15 mouse cellular contexts compared by ENCODE assay signal in genomic region chr11:5035421-5035820, GRCm38 (mm10). TPM values are rescaled to one million over a fixed set of nuclear protein-coding genes. Genes with fewer than 3 reads are reported as not detected.
DNase-seq lines count a peak whose midpoint lies in the region; ATAC-seq and TF ChIP-seq lines count a peak whose summit lies in the region.
"Had no signal": no experiment of that assay in that cellular context is flagged by ENCODE, and none has a peak within 500 bp of the region (broad histone marks: within the 10 kb centered on the region; RNA-seq: fewer than 3 reads in every experiment).

No protein-coding gene starts in this region.

- no peaks in the 10 kb centered on the region for H3K9me3 ChIP-seq in hindbrain, embryonic 16.5 days (ENCODE audit: control insufficient read depth, low read length)
- no peaks in the 10 kb centered on the region for H3K9me3 ChIP-seq in hindbrain, embryonic 13.5 days
- no peaks in the 10 kb centered on the region for H3K9me3 ChIP-seq in forebrain, postnatal 0 days (ENCODE audit: low read length)
- no peaks in the 10 kb centered on the region for H3K9me3 ChIP-seq in hindbrain, embryonic 12.5 days (replicated peaks)
- H3K9me3 ChIP-seq: limb, embryonic 13.5 days; neural tube, embryonic 13.5 days had no signal

- peak; percentile 81 to 83 for DNase-seq in layer of hippocampus, adult 8-10 months (ENCODE audit: low spot score in 2 of 2)
- DNase-seq in left cerebral cortex, postnatal 14 days (ENCODE audit: low spot score in 2 of 2) = peak; percentile 79 to 87
- DNase-seq in right cerebral cortex, postnatal 4 days = peak; percentile 26
- DNase-seq in forebrain, postnatal 0 days = no peak
- DNase-seq in gastrocnemius, postnatal 25 days = no peak
- DNase-seq: adrenal gland, postnatal 14 days; heart, adult 2 months; kidney, postnatal 14 days; lung, postnatal 4 days; retina, postnatal 1 day had no signal

- no peak overlapping the region for H3K4me3 ChIP-seq in hindbrain, embryonic 16.5 days (ENCODE audit: low read length)
- H3K4me3 ChIP-seq in hindbrain, embryonic 13.5 days = no peak overlapping the region
- H3K4me3 ChIP-seq in forebrain, postnatal 0 days (ENCODE audit: low read depth, low read length) = no peak overlapping the region
- no peak overlapping the region for H3K4me3 ChIP-seq in hindbrain, embryonic 12.5 days
- H3K4me3 ChIP-seq: heart, adult 2 months; limb, embryonic 13.5 days; neural tube, embryonic 13.5 days had no signal

- H3K9ac ChIP-seq in hindbrain, embryonic 16.5 days (ENCODE audit: low read depth, low read length) = no peak overlapping the region
- no peak overlapping the region for H3K9ac ChIP-seq in hindbrain, embryonic 13.5 days
- H3K9ac ChIP-seq in forebrain, postnatal 0 days = no peak overlapping the region
- no peak overlapping the region for H3K9ac ChIP-seq in hindbrain, embryonic 12.5 days
- H3K9ac ChIP-seq: limb, embryonic 13.5 days; neural tube, embryonic 13.5 days had no signal

- intact Hi-C loops in left cerebral cortex, postnatal 14 days (cut with DNase I) = no loop called here

- H3K4me2 ChIP-seq in hindbrain, embryonic 16.5 days (ENCODE audit: low read length) = no peak overlapping the region
- no peak overlapping the region for H3K4me2 ChIP-seq in hindbrain, embryonic 13.5 days
- H3K4me2 ChIP-seq in forebrain, postnatal 0 days (ENCODE audit: low read depth) = no peak overlapping the region
- no peak overlapping the region for H3K4me2 ChIP-seq in hindbrain, embryonic 12.5 days (replicated peaks)
- H3K4me2 ChIP-seq: limb, embryonic 13.5 days; neural tube, embryonic 13.5 days had no signal

- H3K27ac ChIP-seq in hindbrain, embryonic 16.5 days (ENCODE audit: low read depth, low read length) = no peak overlapping the region
- no peak overlapping the region for H3K27ac ChIP-seq in hindbrain, embryonic 13.5 days
- no peak overlapping the region for H3K27ac ChIP-seq in forebrain, postnatal 0 days (ENCODE audit: low read depth, low read length)
- no peak overlapping the region for H3K27ac ChIP-seq in hindbrain, embryonic 12.5 days
- H3K27ac ChIP-seq: heart, adult 2 months; limb, embryonic 13.5 days; neural tube, embryonic 13.5 days had no signal

- WGBS in hindbrain, embryonic 16.5 days = 77% methylated on average over 4 of the region's 4 CpGs
- 91% methylated on average over 4 of the region's 4 CpGs for WGBS in hindbrain, embryonic 13.5 days
- 81% methylated on average over 4 of the region's 4 CpGs for WGBS in forebrain, postnatal 0 days
- WGBS in hindbrain, embryonic 12.5 days = 93% methylated on average over 4 of the region's 4 CpGs

- H3K4me1 ChIP-seq in hindbrain, embryonic 16.5 days (ENCODE audit: control insufficient read depth, insufficient read depth, low read depth, low read length) = no peaks in the 10 kb centered on the region
- no peaks in the 10 kb centered on the region for H3K4me1 ChIP-seq in hindbrain, embryonic 13.5 days (replicated peaks)
- H3K4me1 ChIP-seq in forebrain, postnatal 0 days (ENCODE audit: insufficient read depth) = no peaks in the 10 kb centered on the region
- no peaks in the 10 kb centered on the region for H3K4me1 ChIP-seq in hindbrain, embryonic 12.5 days
- H3K4me1 ChIP-seq: neural tube, embryonic 13.5 days had no signal

- ATAC-seq in hindbrain, embryonic 16.5 days = peak; percentile 24; the same call in 1 of the 2 replicates
- no peak for ATAC-seq in hindbrain, embryonic 13.5 days (ENCODE audit: low FRiP score)
- no peak for ATAC-seq in forebrain, postnatal 0 days
- ATAC-seq in hindbrain, embryonic 12.5 days (ENCODE audit: low FRiP score) = no peak

- no peak for TF ChIP-seq CTCF in forebrain, postnatal 0 days (IDR thresholded peaks at IDR 0.05; ENCODE audit: low read depth)

- H3K36me3 ChIP-seq in hindbrain, embryonic 16.5 days (ENCODE audit: control insufficient read depth, insufficient read depth, low read length) = peaks cover 36% of the 10 kb centered on the region
- peaks cover 100% of the 10 kb centered on the region for H3K36me3 ChIP-seq in hindbrain, embryonic 13.5 days
- H3K36me3 ChIP-seq in forebrain, postnatal 0 days (ENCODE audit: insufficient read depth) = peaks cover 95% of the 10 kb centered on the region
- H3K36me3 ChIP-seq in hindbrain, embryonic 12.5 days = peaks cover 99% of the 10 kb centered on the region

- no peaks in the 10 kb centered on the region for H3K27me3 ChIP-seq in hindbrain, embryonic 16.5 days (replicated peaks; ENCODE audit: control insufficient read depth, insufficient read depth, low read length)
- no peaks in the 10 kb centered on the region for H3K27me3 ChIP-seq in hindbrain, embryonic 13.5 days
- H3K27me3 ChIP-seq in forebrain, postnatal 0 days (ENCODE audit: insufficient read depth, low read length) = no peaks in the 10 kb centered on the region
- H3K27me3 ChIP-seq in hindbrain, embryonic 12.5 days = no peaks in the 10 kb centered on the region
- H3K27me3 ChIP-seq: limb, embryonic 13.5 days; neural tube, embryonic 13.5 days had no signal

RNA-seq across cellular contexts. Expression of gene Rasl10a, which starts 22.5 kb away (rescaled TPM):
- 2.0 TPM in 2 replicates for polyA plus RNA-seq in hindbrain, embryonic 16.5 days (2015; fragmentation: Nextera tagmentation; extraction: Ambion mirVana)
- polyA plus RNA-seq in hindbrain, embryonic 13.5 days (2015; fragmentation: Nextera tagmentation; extraction: Ambion mirVana) = 0.84 and 1.2 TPM in 2 replicates
- 10 to 100 TPM; 48.3 to 100.0 (median 69.5) TPM for total RNA-seq in layer of hippocampus, adult 8-10 months (2022)
- 10 to 100 TPM; 61.7 to 63.2 TPM for total RNA-seq in left cerebral cortex, postnatal 14 days (2021)
- 2.3 and 6.8 TPM in 2 replicates for total RNA-seq in forebrain, postnatal 0 days (2014; rRNA removed)
- polyA plus RNA-seq in forebrain, postnatal 0 days (2015; fragmentation: Nextera tagmentation; extraction: Ambion mirVana) = 4.5 and 5.3 TPM in 2 replicates
- total RNA-seq in gastrocnemius, postnatal 25 days (2021) = not detected
- 0.96 and 1.6 TPM in 2 replicates for polyA plus RNA-seq in hindbrain, embryonic 12.5 days (2016; fragmentation: Nextera tagmentation; extraction: Ambion mirVana)

RNA-seq across cellular contexts. Expression of gene Gas2l1, which starts 29.7 kb away (rescaled TPM):
- 19.1 and 21.6 TPM in 2 replicates for polyA plus RNA-seq in hindbrain, embryonic 16.5 days (2015; fragmentation: Nextera tagmentation; extraction: Ambion mirVana)
- 19.1 and 20.2 TPM in 2 replicates for polyA plus RNA-seq in hindbrain, embryonic 13.5 days (2015; fragmentation: Nextera tagmentation; extraction: Ambion mirVana)
- 10 to 100 TPM; 81.4 to 91.4 (median 86.0) TPM for total RNA-seq in layer of hippocampus, adult 8-10 months (2022)
- total RNA-seq in left cerebral cortex, postnatal 14 days (2021) = 10 to 100 TPM; 60.9 to 70.2 TPM
- total RNA-seq in forebrain, postnatal 0 days (2014; rRNA removed) = 25.9 and 30.7 TPM in 2 replicates
- 18.7 and 23.3 TPM in 2 replicates for polyA plus RNA-seq in forebrain, postnatal 0 days (2015; fragmentation: Nextera tagmentation; extraction: Ambion mirVana)
- 1 to 10 TPM; 6.0 to 9.4 TPM for total RNA-seq in gastrocnemius, postnatal 25 days (2021)
- polyA plus RNA-seq in hindbrain, embryonic 12.5 days (2016; fragmentation: Nextera tagmentation; extraction: Ambion mirVana) = 39.4 and 41.0 TPM in 2 replicates

RNA-seq across cellular contexts. Expression of gene Ap1b1, which starts 48.8 kb away (rescaled TPM):
- 102 and 116 TPM in 2 replicates for polyA plus RNA-seq in hindbrain, embryonic 16.5 days (2015; fragmentation: Nextera tagmentation; extraction: Ambion mirVana)
- 86.8 and 92.2 TPM in 2 replicates for polyA plus RNA-seq in hindbrain, embryonic 13.5 days (2015; fragmentation: Nextera tagmentation; extraction: Ambion mirVana)
- 100 to 1,000 TPM; 144 to 152 (median 150) TPM for total RNA-seq in layer of hippocampus, adult 8-10 months (2022)
- total RNA-seq in left cerebral cortex, postnatal 14 days (2021) = 100 to 1,000 TPM; 138 to 142 TPM
- 84.7 and 95.6 TPM in 2 replicates for total RNA-seq in forebrain, postnatal 0 days (2014; rRNA removed)
- polyA plus RNA-seq in forebrain, postnatal 0 days (2015; fragmentation: Nextera tagmentation; extraction: Ambion mirVana) = 64.8 and 78.8 TPM in 2 replicates
- total RNA-seq in gastrocnemius, postnatal 25 days (2021) = 10 to 100 TPM; 31.0 to 36.4 TPM
- 76.4 and 83.3 TPM in 2 replicates for polyA plus RNA-seq in hindbrain, embryonic 12.5 days (2016; fragmentation: Nextera tagmentation; extraction: Ambion mirVana)

Comparison
In these comparisons a context has a peak if more than half of its experiments do, and no peak if none do; other contexts are left out.
1. DNase-seq: peak in layer of hippocampus, adult 8-10 months (2 of 2), left cerebral cortex, postnatal 14 days (2 of 2) and right cerebral cortex, postnatal 4 days (single experiment); none in forebrain, postnatal 0 days (single experiment) and gastrocnemius, postnatal 25 days (single experiment).